In genomic region chr12:101976651-101977403, GRCm38 (mm10) we compare ENCODE assay signal across 8 mouse cellular contexts. TPM values are rescaled to one million over a fixed set of nuclear protein-coding genes. Genes with fewer than 3 reads are reported as not detected.
A peak's percentile ranks its signal among the peaks of the same experiment; 100 is the strongest.
DNase-seq lines count a peak whose midpoint lies in the region; ATAC-seq and TF ChIP-seq lines count a peak whose summit lies in the region.

No protein-coding gene starts in this region.

- H3K4me1 ChIP-seq in kidney, embryonic 16.5 days (ENCODE audit: insufficient read depth, low read length): peaks cover 18% of the 10 kb centered on the region
- peaks cover 25% of the 10 kb centered on the region for H3K4me1 ChIP-seq in hindbrain, embryonic 15.5 days (replicated peaks)

- peak overlapping the region; percentile 88 for H3ac ChIP-seq in myocyte (ENCODE audit: control insufficient read depth, insufficient read length)

- H3K4me3 ChIP-seq in kidney, embryonic 16.5 days (ENCODE audit: low read length): peak overlapping the region; percentile 87
- peak overlapping the region; percentile 71 for H3K4me3 ChIP-seq in hindbrain, embryonic 15.5 days
- peak overlapping the region; percentile 91 for H3K4me3 ChIP-seq in myocyte

- DNase-seq in kidney, postnatal 4 days: no peak
- peak; percentile 11 for DNase-seq in T-cell, adult 2 months (ENCODE audit: low spot score)
- no peak for DNase-seq in adrenal gland, postnatal 4 days (ENCODE audit: low spot score in 2 of 2)
- no peak for DNase-seq in urinary bladder, postnatal 10 days (ENCODE audit: low spot score)
- DNase-seq in adrenal gland, postnatal 14 days: no peak

- no peak for TF ChIP-seq POLR2A in myocyte (IDR thresholded peaks at IDR 0.05; ENCODE audit: insufficient read length, low read depth)

- peak overlapping the region; percentile 66 for H3K4me2 ChIP-seq in kidney, embryonic 16.5 days (replicated peaks; ENCODE audit: low read depth, low read length)
- peak overlapping the region; percentile 72 for H3K4me2 ChIP-seq in hindbrain, embryonic 15.5 days
- peak overlapping the region; percentile 82 for H3K4me2 ChIP-seq in myocyte (ENCODE audit: low read depth)

- H3K27ac ChIP-seq in kidney, embryonic 16.5 days (ENCODE audit: low read length): peak overlapping the region; percentile 82; the same call in 1 of the 2 replicates
- H3K27ac ChIP-seq in hindbrain, embryonic 15.5 days (replicated peaks): peak overlapping the region; percentile 94

- H3K9me3 ChIP-seq in kidney, embryonic 16.5 days (ENCODE audit: low read length): no peaks in the 10 kb centered on the region
- no peaks in the 10 kb centered on the region for H3K9me3 ChIP-seq in hindbrain, embryonic 15.5 days

- H3K79me2 ChIP-seq in myocyte (ENCODE audit: control insufficient read depth, insufficient read depth): peaks cover 75% of the 10 kb centered on the region

- 21% methylated on average over 13 of the region's 13 CpGs for WGBS in kidney, embryonic 16.5 days
- 22% methylated on average over 13 of the region's 13 CpGs for WGBS in hindbrain, embryonic 15.5 days

- no peak for ATAC-seq in kidney, embryonic 16.5 days (ENCODE audit: low FRiP score, low TSS enrichment)
- no peak for ATAC-seq in hindbrain, embryonic 15.5 days (ENCODE audit: low FRiP score, low read depth)

- peaks cover 4% of the 10 kb centered on the region; the same call in 1 of the 2 replicates for H3K36me3 ChIP-seq in kidney, embryonic 16.5 days (ENCODE audit: insufficient read depth, low read length)
- H3K36me3 ChIP-seq in hindbrain, embryonic 15.5 days: 0 out of 2 replicates have a peak, but pooled peaks cover under 1% of the 10 kb centered on the region
- H3K36me3 ChIP-seq in myocyte (ENCODE audit: control insufficient read depth, insufficient read depth): no peaks in the 10 kb centered on the region

- no peaks in the 10 kb centered on the region for H3K27me3 ChIP-seq in kidney, embryonic 16.5 days (ENCODE audit: insufficient read depth, low read length)
- H3K27me3 ChIP-seq in hindbrain, embryonic 15.5 days: no peaks in the 10 kb centered on the region
- H3K27me3 ChIP-seq in myocyte (ENCODE audit: control insufficient read depth, insufficient read depth, insufficient read length): no peaks in the 10 kb centered on the region

- H3K9ac ChIP-seq in kidney, embryonic 16.5 days (replicated peaks; ENCODE audit: low read length): peak overlapping the region; percentile 87
- peak overlapping the region; percentile 81 for H3K9ac ChIP-seq in hindbrain, embryonic 15.5 days

TF ChIP-seq in myocyte, 11 proteins besides CTCF, POLR2A, EP300 and RAD21:
- no peak for TF ChIP-seq MYOG (IDR thresholded peaks at IDR 0.05; ENCODE audit: control insufficient read depth in 1 of 3, insufficient read depth in 1 of 3, insufficient read length in 2 of 3, low read depth in 2 of 3)
- no peak for TF ChIP-seq SRF (IDR thresholded peaks at IDR 0.05; ENCODE audit: control insufficient read depth, insufficient read length, low read depth)
- TF ChIP-seq TCF3 (IDR thresholded peaks at IDR 0.05; ENCODE audit: insufficient read length, low read depth): no peak
- no peak for TF ChIP-seq MYOD1 (IDR thresholded peaks at IDR 0.05; ENCODE audit: control insufficient read depth in 1 of 3, insufficient read length in 2 of 3, low read depth in 2 of 3)
- no peak for TF ChIP-seq MAX (IDR thresholded peaks at IDR 0.05; ENCODE audit: low read depth)
- TF ChIP-seq USF1 (IDR thresholded peaks at IDR 0.05; ENCODE audit: low read depth): no peak
- TF ChIP-seq POLR2AphosphoS2 (IDR thresholded peaks at IDR 0.05; ENCODE audit: insufficient read length, low read depth): no peak
- no peak for TF ChIP-seq REST (IDR thresholded peaks at IDR 0.05; ENCODE audit: insufficient read depth, insufficient read length)
- TF ChIP-seq E2F4 (IDR thresholded peaks at IDR 0.05; ENCODE audit: insufficient read depth): no peak
- no peak for TF ChIP-seq CEBPB (IDR thresholded peaks at IDR 0.05; ENCODE audit: insufficient read depth, poor library complexity, severe bottlenecking)
- no peak for TF ChIP-seq TCF12 (IDR thresholded peaks at IDR 0.05; ENCODE audit: insufficient read depth, poor library complexity, severe bottlenecking)

RNA-seq across cellular contexts. Expression of gene Cpsf2, which starts 1.0 kb away (rescaled TPM):
- polyA plus RNA-seq in kidney, embryonic 16.5 days (2015; fragmentation: Nextera tagmentation; extraction: Ambion mirVana): 27.4 and 29.9 TPM in 2 replicates
- 29.6 and 30.6 TPM in 2 replicates for polyA plus RNA-seq in hindbrain, embryonic 15.5 days (2015; fragmentation: Nextera tagmentation; extraction: Ambion mirVana)
- polyA plus RNA-seq in myocyte (2012; fragmentation: generic; extraction: Trizol): 11.0 TPM
- 10 to 100 TPM; 35.1 to 35.7 TPM for total RNA-seq in adrenal gland, postnatal 4 days (2021)
- total RNA-seq in adrenal gland, postnatal 14 days (2021): 30.5 and 31.8 TPM in 2 replicates

RNA-seq across cellular contexts. Expression of gene Atxn3, which starts 18.8 kb away (rescaled TPM):
- 12.5 and 14.0 TPM in 2 replicates for polyA plus RNA-seq in kidney, embryonic 16.5 days (2015; fragmentation: Nextera tagmentation; extraction: Ambion mirVana)
- polyA plus RNA-seq in hindbrain, embryonic 15.5 days (2015; fragmentation: Nextera tagmentation; extraction: Ambion mirVana): 8.2 and 11.2 TPM in 2 replicates
- 2.8 TPM for polyA plus RNA-seq in myocyte (2012; fragmentation: generic; extraction: Trizol)
- 10 to 100 TPM; 19.3 to 20.3 TPM for total RNA-seq in adrenal gland, postnatal 4 days (2021)
- 14.6 and 23.3 TPM in 2 replicates for total RNA-seq in adrenal gland, postnatal 14 days (2021)
